Mouse (Mus musculus) ES-Bruce4 (cell line): ENCODE measurements around the gene Alpk1.

ENCODE experiments used
- CTCF ChIP-seq: IDR thresholded peaks from one replicate; pipeline ENCODE4 v1.8.1; 2011; ENCODE audit warnings: low read depth, low read length
- EP300 ChIP-seq: IDR thresholded peaks from 2 replicates; pipeline ENCODE4 v1.6.1; 2011; ENCODE audit warnings: low read depth, low read length; ENCODE audit not compliant: insufficient read depth
- POLR2A ChIP-seq: IDR thresholded peaks from one replicate; pipeline ENCODE4 v1.8.1; 2011; ENCODE audit warnings: low read length; ENCODE audit not compliant: insufficient read depth

DNA sequence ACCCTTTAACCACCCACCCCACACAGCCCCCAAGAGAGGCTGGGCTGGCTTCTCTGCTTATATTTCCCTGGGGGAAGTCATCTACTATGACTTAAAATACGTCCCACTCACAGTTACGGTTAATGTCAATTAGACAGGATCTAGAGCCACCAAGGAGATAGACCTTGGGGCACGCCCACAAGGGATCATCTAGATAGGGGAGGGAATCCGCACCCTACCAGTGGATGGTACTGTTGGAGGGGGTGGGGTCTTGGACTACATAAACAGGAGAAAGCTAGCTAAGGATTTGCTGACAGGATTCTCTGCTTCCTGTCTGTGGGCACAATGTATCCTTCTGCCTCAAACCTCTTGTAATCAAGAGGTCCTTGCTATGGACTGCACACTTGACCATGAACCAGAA is 24.1 kb upstream of the Alpk1 start:
- no peak for TF ChIP-seq EP300
- no peak for TF ChIP-seq CTCF
- no peak for TF ChIP-seq POLR2A
